ENCODE assay signal across 16 mouse cellular contexts in the genomic region with DNA sequence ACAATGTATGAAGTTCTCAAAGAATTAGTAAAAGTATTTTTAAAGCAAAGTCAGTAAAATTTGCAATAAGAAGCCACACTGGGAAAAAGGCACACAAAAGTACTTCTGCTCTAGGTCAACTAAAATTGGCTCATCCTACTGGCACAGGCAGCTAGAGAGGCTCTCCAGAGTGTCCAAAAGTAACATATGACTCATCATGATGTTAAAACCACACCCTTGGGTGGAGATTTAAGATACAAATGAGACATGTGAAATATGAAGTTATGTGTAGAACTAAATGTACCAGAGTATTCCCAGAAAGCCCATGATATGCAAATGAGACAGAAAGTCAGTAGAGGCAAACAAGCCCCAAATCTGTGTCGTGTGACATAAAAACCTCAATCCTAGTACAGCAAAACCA.
DNase-seq lines count a peak whose midpoint lies in the region; ATAC-seq lines count a peak whose summit lies in the region.
"Had no signal": no experiment of that assay in that cellular context is flagged by ENCODE, and none has a peak within 500 bp of the region (broad histone marks: within the 10 kb centered on the region; RNA-seq: fewer than 3 reads in every experiment).

No protein-coding gene starts in this region.

- H3K4me2 ChIP-seq in heart, embryonic 12.5 days = no peak overlapping the region
- H3K4me2 ChIP-seq: embryonic facial prominence, embryonic 13.5 days; forebrain, embryonic 13.5 days; heart, embryonic 11.5 days had no signal

- peak; percentile 45 to 60 for DNase-seq in heart, adult 9 months (ENCODE audit: low spot score in 2 of 2)
- peak; percentile 86 for DNase-seq in 3T3-L1 (ENCODE audit: low read depth, low spot score)
- DNase-seq in Muller cell, postnatal 12 days (ENCODE audit: inconsistent ontology term) = peak; percentile 32
- peak; percentile 73 for DNase-seq in gonadal fat pad, adult 2 months (ENCODE audit: low read depth)
- DNase-seq in thymus, postnatal 0 days (ENCODE audit: low spot score) = no peak
- DNase-seq in cerebellum, postnatal 25 days = no peak
- DNase-seq: adrenal gland, postnatal 10 days; cerebellum, adult 18-20 months; midbrain, embryonic 14.5 days; right cerebral cortex, adult 18-20 months; thymus, adult 2 months had no signal

- no peaks in the 10 kb centered on the region for H3K4me1 ChIP-seq in heart, embryonic 12.5 days (replicated peaks)
- H3K4me1 ChIP-seq: embryonic facial prominence, embryonic 13.5 days; forebrain, embryonic 13.5 days had no signal

- no peaks in the 10 kb centered on the region for H3K36me3 ChIP-seq in heart, embryonic 12.5 days
- H3K36me3 ChIP-seq: embryonic facial prominence, embryonic 13.5 days had no signal

- 88% methylated on average over 1 of the region's 1 CpGs for whole genome bisulfite sequencing in heart, embryonic 12.5 days

- no peak overlapping the region for H3K27ac ChIP-seq in heart, embryonic 12.5 days (ENCODE audit: poor library complexity, severe bottlenecking)
- H3K27ac ChIP-seq: embryonic facial prominence, embryonic 13.5 days; forebrain, embryonic 13.5 days had no signal

- peaks cover 14% of the 10 kb centered on the region for H3K9me3 ChIP-seq in heart, embryonic 12.5 days (replicated peaks)
- H3K9me3 ChIP-seq: forebrain, embryonic 13.5 days had no signal

- ATAC-seq in heart, embryonic 12.5 days (ENCODE audit: insufficient number of reproducible peaks, low FRiP score) = no peak
- ATAC-seq: forebrain, embryonic 13.5 days had no signal

- H3K9ac ChIP-seq in heart, embryonic 12.5 days = no peak overlapping the region
- H3K9ac ChIP-seq: embryonic facial prominence, embryonic 13.5 days; forebrain, embryonic 13.5 days had no signal

- H3K27me3 ChIP-seq in heart, embryonic 12.5 days (replicated peaks) = no peaks in the 10 kb centered on the region
- H3K27me3 ChIP-seq: CH12.LX; embryonic facial prominence, embryonic 13.5 days; forebrain, embryonic 13.5 days had no signal

- H3K4me3 ChIP-seq in heart, embryonic 12.5 days = no peak overlapping the region
- H3K4me3 ChIP-seq: embryonic facial prominence, embryonic 13.5 days; forebrain, embryonic 13.5 days had no signal

Comparison
In these comparisons a context has a peak if more than half of its experiments do, and no peak if none do; other contexts are left out.
1. DNase-seq: peak in heart, adult 9 months (2 of 2), 3T3-L1 (single experiment), Muller cell, postnatal 12 days (single experiment) and gonadal fat pad, adult 2 months (single experiment); none in thymus, postnatal 0 days (single experiment) and cerebellum, postnatal 25 days (0 of 2).